Mouse (Mus musculus): ENCODE measurements around the gene Ly86. TPM values are rescaled to one million over a fixed set of nuclear protein-coding genes. Genes with fewer than 3 reads are reported as not detected.

The Ly86 gene
- polyA plus RNA-seq, 1 experiment from 2014 or later, result 4.8 TPM

GRCm38 (mm10) chr13:37355642-37356331 is 10.8 kb downstream of the Ly86 start:
- Histone ChIP-seq H3K9me3 (no peaks in the 10 kb centered on the region), H3K36me3 (replicated peaks) (no peaks in the 10 kb centered on the region), H3K4me1 (no peaks in the 10 kb centered on the region), H3K27ac (replicated peaks) (no peak overlapping the region), H3K27me3 (replicated peaks; ENCODE audit: low read depth, poor library complexity, severe bottlenecking) (no peaks in the 10 kb centered on the region), H3K4me3 (no peak overlapping the region)
- 87% methylated on average over 10 of the region's 10 CpGs for WGBS
- DNase-seq (ENCODE audit: low spot score), result no peak

DNA sequence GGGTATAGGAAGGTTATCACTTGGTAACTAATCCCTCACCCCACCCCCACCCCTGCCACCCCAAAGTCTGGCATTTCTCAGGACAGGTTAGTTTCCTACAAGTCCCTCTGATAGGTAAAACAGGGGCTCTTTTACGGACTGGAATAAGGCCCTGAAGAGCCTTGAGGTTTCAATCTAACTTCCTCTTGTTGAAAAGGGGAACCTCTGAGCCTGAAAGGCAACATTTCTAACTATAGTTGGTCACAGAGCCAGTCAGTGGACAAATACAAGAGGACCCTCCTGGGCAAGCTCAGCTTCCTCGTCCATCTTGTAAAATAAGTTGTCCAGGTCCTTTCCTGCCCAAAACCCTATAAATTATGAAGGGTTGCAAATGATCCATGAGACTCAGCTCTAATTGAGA is 11.5 kb downstream of the Ly86 start:
- DNase-seq (ENCODE audit: low spot score), result no peak
- Histone ChIP-seq H3K27me3 (replicated peaks; ENCODE audit: low read depth, poor library complexity, severe bottlenecking) (no peaks in the 10 kb centered on the region), H3K4me1 (no peaks in the 10 kb centered on the region), H3K4me3 (no peak overlapping the region), H3K36me3 (replicated peaks) (no peaks in the 10 kb centered on the region), H3K27ac (replicated peaks) (no peak overlapping the region), H3K9me3 (no peaks in the 10 kb centered on the region)
- WGBS, result 91% methylated on average over 2 of the region's 2 CpGs

GRCm38 (mm10) chr13:37358112-37358511 is 13.1 kb downstream of the Ly86 start:
- Histone ChIP-seq H3K9me3 (no peaks in the 10 kb centered on the region), H3K4me1 (no peaks in the 10 kb centered on the region), H3K27me3 (replicated peaks; ENCODE audit: low read depth, poor library complexity, severe bottlenecking) (no peaks in the 10 kb centered on the region), H3K27ac (replicated peaks) (no peak overlapping the region), H3K36me3 (replicated peaks) (no peaks in the 10 kb centered on the region), H3K4me3 (no peak overlapping the region)
- 84% methylated on average over 2 of the region's 2 CpGs for WGBS
- no peak for DNase-seq (ENCODE audit: low spot score)

DNA sequence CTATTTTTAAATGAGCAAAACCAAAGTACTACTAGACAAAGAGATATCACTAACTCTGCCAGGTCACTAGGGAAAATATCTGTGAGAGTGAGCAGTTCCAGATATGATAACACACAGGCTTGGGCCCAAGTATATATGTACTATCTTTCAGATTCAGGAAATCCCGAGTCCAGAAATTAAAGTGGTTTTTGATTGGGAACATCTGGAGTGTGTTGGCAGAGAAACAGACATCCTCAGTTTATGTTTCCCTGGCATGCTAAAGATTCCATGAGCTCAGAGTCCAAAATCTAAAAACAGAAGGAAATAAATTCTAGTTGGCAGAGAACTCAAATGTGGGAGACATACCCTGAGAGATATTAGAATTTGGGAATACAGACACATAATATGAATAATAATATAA is 16.2 kb downstream of the Ly86 start:
- WGBS, result 51% methylated on average over 1 of the region's 1 CpGs
- H3K9me3 ChIP-seq, result no peaks in the 10 kb centered on the region
- no peaks in the 10 kb centered on the region for H3K27me3 ChIP-seq (replicated peaks; ENCODE audit: low read depth, poor library complexity, severe bottlenecking)
- H3K4me3 ChIP-seq, result no peak overlapping the region
- H3K36me3 ChIP-seq (replicated peaks), result no peaks in the 10 kb centered on the region
- H3K27ac ChIP-seq (replicated peaks), result no peak overlapping the region
- no peak for DNase-seq (ENCODE audit: low spot score)
- no peaks in the 10 kb centered on the region for H3K4me1 ChIP-seq

GRCm38 (mm10) chr13:37364351-37364750 is 19.3 kb downstream of the Ly86 start:
- 84% methylated on average over 5 of the region's 5 CpGs for WGBS
- H3K27ac ChIP-seq (replicated peaks), result no peak overlapping the region
- H3K4me1 ChIP-seq, result no peaks in the 10 kb centered on the region
- H3K9me3 ChIP-seq, result no peaks in the 10 kb centered on the region
- no peaks in the 10 kb centered on the region for H3K36me3 ChIP-seq (replicated peaks)
- H3K4me3 ChIP-seq, result no peak overlapping the region
- no peaks in the 10 kb centered on the region for H3K27me3 ChIP-seq (replicated peaks; ENCODE audit: low read depth, poor library complexity, severe bottlenecking)
- no peak for DNase-seq (ENCODE audit: low spot score)

- H3K4me3 ChIP-seq, result no peak overlapping the region
- peaks cover 4% of the 10 kb centered on the region; the same call in 1 of the 2 replicates for H3K4me1 ChIP-seq
- 79% methylated on average over 5 of the region's 5 CpGs for WGBS
- H3K27me3 ChIP-seq (replicated peaks; ENCODE audit: low read depth, poor library complexity, severe bottlenecking), result no peaks in the 10 kb centered on the region
- H3K36me3 ChIP-seq (replicated peaks), result no peaks in the 10 kb centered on the region
- no peak overlapping the region for H3K27ac ChIP-seq (replicated peaks)
- no peaks in the 10 kb centered on the region for H3K9me3 ChIP-seq
- DNase-seq (ENCODE audit: low spot score), result no peak
These were observed 31.4 kb downstream of the Ly86 start for GRCm38 (mm10) chr13:37376411-37376810.

DNA sequence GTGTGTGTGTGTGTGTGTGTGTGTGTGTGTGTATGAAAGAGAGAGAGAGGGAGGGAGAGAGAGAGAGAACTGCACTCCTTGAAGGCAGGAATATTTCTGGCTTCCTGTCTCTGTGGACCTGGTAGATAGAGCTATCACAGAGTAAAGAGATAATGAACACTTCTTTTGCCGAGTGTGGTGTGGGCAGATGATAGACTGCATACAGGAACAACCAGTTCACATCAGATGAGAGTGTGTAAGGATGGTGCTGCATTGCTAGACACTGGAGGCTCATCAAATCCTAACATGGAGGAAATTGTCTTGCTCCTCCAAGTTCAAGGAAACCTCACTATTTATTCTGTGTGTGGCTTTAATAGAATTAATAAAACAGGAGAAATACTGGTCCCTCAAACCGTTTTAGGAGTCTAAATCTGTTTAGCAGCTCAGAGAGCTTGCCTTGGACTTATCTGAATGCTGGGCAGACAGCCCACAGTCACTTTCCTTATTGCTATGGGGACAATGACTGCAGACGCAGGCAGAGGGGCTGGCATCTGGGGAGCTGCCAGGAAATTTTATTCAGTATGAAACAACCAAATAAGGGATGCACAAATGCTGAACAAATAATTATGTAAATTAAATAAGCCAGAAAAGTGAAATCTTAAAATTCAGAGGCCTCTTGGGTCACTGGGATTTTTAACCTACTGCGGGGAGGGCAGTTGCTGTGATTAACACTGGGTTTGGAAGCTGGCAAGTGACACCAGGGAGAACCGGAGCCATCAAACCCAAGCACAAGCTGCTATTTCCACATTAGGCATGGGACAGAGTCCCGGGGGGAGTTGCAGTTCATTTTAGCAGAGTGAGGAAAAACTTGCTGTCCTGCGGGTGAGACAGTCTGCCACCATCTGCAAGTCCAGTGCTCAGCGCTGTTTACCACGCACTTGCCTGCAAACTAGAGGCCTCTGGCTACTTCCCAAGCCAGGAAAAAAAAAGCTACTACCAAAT is 43.5 kb downstream of the Ly86 start:
- H3K4me1 ChIP-seq, result no peaks in the 10 kb centered on the region
- 74% methylated on average over 9 of the region's 9 CpGs for WGBS
- H3K27me3 ChIP-seq (replicated peaks; ENCODE audit: low read depth, poor library complexity, severe bottlenecking), result no peaks in the 10 kb centered on the region
- H3K4me3 ChIP-seq, result no peak overlapping the region
- H3K27ac ChIP-seq (replicated peaks), result no peak overlapping the region
- no peak for DNase-seq (ENCODE audit: low spot score)
- no peaks in the 10 kb centered on the region for H3K36me3 ChIP-seq (replicated peaks)
- H3K9me3 ChIP-seq, result no peaks in the 10 kb centered on the region

DNA sequence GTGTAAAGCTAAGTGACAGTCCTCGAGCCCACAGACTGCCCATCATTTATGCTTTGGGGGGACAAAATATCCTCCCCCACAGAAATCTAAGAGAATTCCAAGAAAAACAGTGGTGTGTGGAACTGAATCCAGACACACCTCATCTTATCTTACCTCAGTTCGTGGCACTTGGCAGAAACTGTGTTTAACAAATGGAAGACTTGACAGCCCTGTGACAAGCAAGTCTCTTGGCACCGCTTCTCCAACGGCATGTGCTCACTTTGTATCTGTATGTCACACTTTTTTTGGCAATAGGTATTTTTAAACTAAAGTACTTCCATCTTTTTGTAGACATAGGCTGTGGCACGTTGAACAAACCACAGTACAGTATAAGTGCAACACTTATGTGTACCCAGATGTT is 44.3 kb downstream of the Ly86 start:
- no peak overlapping the region for H3K4me3 ChIP-seq
- no peaks in the 10 kb centered on the region for H3K36me3 ChIP-seq (replicated peaks)
- no peaks in the 10 kb centered on the region for H3K27me3 ChIP-seq (replicated peaks; ENCODE audit: low read depth, poor library complexity, severe bottlenecking)
- no peak for DNase-seq (ENCODE audit: low spot score)
- no peaks in the 10 kb centered on the region for H3K4me1 ChIP-seq
- no peak overlapping the region for H3K27ac ChIP-seq (replicated peaks)
- 80% methylated on average over 5 of the region's 5 CpGs for WGBS
- no peaks in the 10 kb centered on the region for H3K9me3 ChIP-seq

DNA sequence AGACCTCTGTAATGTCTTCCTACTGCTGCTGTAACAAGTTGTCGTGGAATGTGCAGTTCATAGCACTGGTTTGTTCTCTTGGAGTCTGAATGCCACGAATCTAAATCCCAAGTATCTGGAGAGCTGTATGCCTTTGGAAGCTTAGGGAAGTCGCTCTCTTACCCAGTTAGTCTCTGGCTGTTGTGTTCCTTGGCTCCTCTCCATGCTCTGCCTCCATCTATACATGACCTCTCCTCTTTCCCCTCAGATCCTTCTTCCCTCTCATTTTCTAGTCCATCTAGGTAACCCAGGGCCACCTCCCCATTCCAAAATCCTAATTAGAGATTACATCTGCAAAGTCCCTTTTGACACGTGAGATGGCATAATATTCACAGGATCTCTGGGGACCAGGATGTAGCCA is 53.8 kb downstream of the Ly86 start:
- Histone ChIP-seq H3K4me3 (no peak overlapping the region), H3K9me3 (no peaks in the 10 kb centered on the region), H3K27me3 (replicated peaks; ENCODE audit: low read depth, poor library complexity, severe bottlenecking) (no peaks in the 10 kb centered on the region), H3K4me1 (no peaks in the 10 kb centered on the region), H3K36me3 (replicated peaks) (no peaks in the 10 kb centered on the region), H3K27ac (replicated peaks) (no peak overlapping the region)
- WGBS, result 85% methylated on average over 4 of the region's 4 CpGs
- DNase-seq (ENCODE audit: low spot score), result no peak

DNA sequence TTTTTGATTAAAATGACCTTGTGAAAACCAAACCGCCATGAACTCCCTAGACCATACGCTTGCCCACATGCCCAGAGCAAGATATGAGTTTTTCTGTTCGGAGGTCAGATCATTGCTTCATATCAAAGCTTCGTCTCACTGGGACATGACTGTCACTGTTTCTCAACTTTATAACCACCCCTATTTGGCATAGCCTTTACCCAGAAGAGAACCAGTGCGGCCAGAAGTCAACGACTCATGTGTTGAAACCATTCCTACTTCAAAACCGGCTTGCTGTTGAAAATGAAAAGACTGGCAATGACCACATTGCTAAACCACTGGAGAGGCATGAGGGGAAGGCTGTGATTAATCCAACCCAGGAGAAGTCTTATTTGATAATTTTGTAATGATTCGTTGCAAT is 54.3 kb downstream of the Ly86 start:
- no peak overlapping the region for H3K27ac ChIP-seq (replicated peaks)
- 88% methylated on average over 8 of the region's 8 CpGs for WGBS
- H3K9me3 ChIP-seq, result no peaks in the 10 kb centered on the region
- no peaks in the 10 kb centered on the region for H3K27me3 ChIP-seq (replicated peaks; ENCODE audit: low read depth, poor library complexity, severe bottlenecking)
- H3K36me3 ChIP-seq (replicated peaks), result no peaks in the 10 kb centered on the region
- DNase-seq (ENCODE audit: low spot score), result no peak
- no peak overlapping the region for H3K4me3 ChIP-seq
- H3K4me1 ChIP-seq, result no peaks in the 10 kb centered on the region

- 46% methylated on average over 3 of the region's 3 CpGs for WGBS
- Histone ChIP-seq H3K36me3 (replicated peaks) (no peaks in the 10 kb centered on the region), H3K4me1 (no peaks in the 10 kb centered on the region), H3K4me3 (no peak overlapping the region), H3K27me3 (replicated peaks; ENCODE audit: low read depth, poor library complexity, severe bottlenecking) (no peaks in the 10 kb centered on the region), H3K27ac (replicated peaks) (no peak overlapping the region), H3K9me3 (no peaks in the 10 kb centered on the region)
- DNase-seq (ENCODE audit: low spot score), result no peak
These were observed 57.4 kb downstream of the Ly86 start for GRCm38 (mm10) chr13:37402421-37402820.

DNA sequence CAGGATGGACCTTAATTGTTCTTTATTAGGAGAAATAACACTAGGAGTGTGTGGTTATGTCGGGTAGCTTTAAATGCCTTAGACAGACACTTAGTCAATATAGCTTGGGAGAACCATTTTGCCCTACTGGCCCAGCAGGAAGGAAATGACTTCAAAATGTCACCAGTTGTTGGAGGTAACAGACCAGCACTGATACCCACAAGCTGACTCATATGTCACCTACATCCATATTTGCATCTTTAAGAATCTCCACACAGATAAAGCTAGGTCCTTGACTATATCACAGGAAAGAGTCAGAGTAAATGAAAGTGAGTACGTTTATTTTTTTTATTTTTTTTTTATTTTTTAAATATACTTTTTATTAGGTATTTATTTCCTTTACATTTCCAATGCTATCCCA is 58.7 kb downstream of the Ly86 start:
- H3K4me1 ChIP-seq, result no peaks in the 10 kb centered on the region
- H3K4me3 ChIP-seq, result no peak overlapping the region
- no peaks in the 10 kb centered on the region for H3K36me3 ChIP-seq (replicated peaks)
- H3K27me3 ChIP-seq (replicated peaks; ENCODE audit: low read depth, poor library complexity, severe bottlenecking), result no peaks in the 10 kb centered on the region
- 79% methylated on average over 2 of the region's 2 CpGs for WGBS
- no peak overlapping the region for H3K27ac ChIP-seq (replicated peaks)
- DNase-seq (ENCODE audit: low spot score), result no peak
- no peaks in the 10 kb centered on the region for H3K9me3 ChIP-seq

- WGBS, result 98% methylated on average over 1 of the region's 1 CpGs
- DNase-seq (ENCODE audit: low spot score), result no peak
- no peaks in the 10 kb centered on the region for H3K4me1 ChIP-seq
- no peaks in the 10 kb centered on the region for H3K9me3 ChIP-seq
- H3K27me3 ChIP-seq (replicated peaks; ENCODE audit: low read depth, poor library complexity, severe bottlenecking), result no peaks in the 10 kb centered on the region
- no peaks in the 10 kb centered on the region for H3K36me3 ChIP-seq (replicated peaks)
- no peak overlapping the region for H3K27ac ChIP-seq (replicated peaks)
- H3K4me3 ChIP-seq, result no peak overlapping the region
These were observed 70.7 kb downstream of the Ly86 start for GRCm38 (mm10) chr13:37415696-37416095.

All from embryonic facial prominence, embryonic 10.5 days (tissue).